Mouse (Mus musculus) MEL (cell line): ENCODE measurements around the gene Atp5k. TPM values are rescaled to one million over a fixed set of nuclear protein-coding genes. Genes with fewer than 3 reads are reported as not detected.

ENCODE experiments used
- DNase-seq: peaks from one replicate; pipeline ENCODE4 v3.0.0; 2011; ENCODE audit warnings: low read depth, low spot score
- H3K27ac ChIP-seq: 2 replicates; pipeline ENCODE4 v1.5.1; 2012; ENCODE audit warnings: low read depth, mild to moderate bottlenecking, control low read depth, low read length, moderate library complexity; ENCODE audit not compliant: control insufficient read depth
- H3K27me3 ChIP-seq, 2 experiments: fragments of 150-350 bp in 1 of 2; sonication (generic) in 1 of 2; 2 replicates each; pipeline ENCODE4 v1.6.1; 2012; ENCODE audit warnings: low read length in 2 of 2, mild to moderate bottlenecking in 2 of 2, improper control_type of control experiment in 1 of 2, moderate library complexity in 1 of 2; ENCODE audit not compliant: insufficient read depth in 2 of 2, control insufficient read depth in 1 of 2
- H3K36me3 ChIP-seq, 2 experiments: 2 replicates each; pipeline ENCODE4 v1.6.1; 2012 to 2014; ENCODE audit warnings: low read length in 2 of 2, improper control_type of control experiment in 1 of 2, inconsistent platforms in 1 of 2, mild to moderate bottlenecking in 1 of 2; ENCODE audit not compliant: insufficient read depth in 2 of 2, control insufficient read depth in 1 of 2
- H3K4me1 ChIP-seq, 2 experiments: fragments of 150-350 bp in 1 of 2; sonication (generic) in 1 of 2; 2 replicates each; pipeline ENCODE4 v1.6.1; 2012; ENCODE audit warnings: low read length in 2 of 2, improper control_type of control experiment in 1 of 2, mild to moderate bottlenecking in 1 of 2; ENCODE audit not compliant: insufficient read depth in 2 of 2, control insufficient read depth in 1 of 2
- H3K4me3 ChIP-seq, 2 experiments: fragments of 150-350 bp in 1 of 2; sonication (generic) in 1 of 2; 2 replicates each; pipeline ENCODE4 v1.5.1; 2012; ENCODE audit warnings: low read depth in 2 of 2, low read length in 2 of 2, mild to moderate bottlenecking in 2 of 2, moderate library complexity in 2 of 2, control low read depth in 1 of 2, improper control_type of control experiment in 1 of 2; ENCODE audit not compliant: control insufficient read depth in 1 of 2, insufficient read depth in 1 of 2
- H3K79me2 ChIP-seq: 2 replicates; pipeline ENCODE4 v1.6.1; 2012; ENCODE audit warnings: mild to moderate bottlenecking, low read length, moderate library complexity; ENCODE audit not compliant: control insufficient read depth, poor library complexity, insufficient read depth
- H3K9ac ChIP-seq: 2 replicates; pipeline ENCODE4 v1.6.1; 2012; ENCODE audit warnings: low read depth, mild to moderate bottlenecking, control low read depth, low read length, moderate library complexity; ENCODE audit not compliant: control insufficient read depth, poor library complexity, severe bottlenecking
- H3K9me3 ChIP-seq: fragments of 150-350 bp; sonication (generic); replicated peaks from 2 replicates; pipeline ENCODE4 v1.6.1; 2012; ENCODE audit warnings: mild to moderate bottlenecking, low read length, improper control_type of control experiment, moderate library complexity; ENCODE audit not compliant: insufficient read depth
- EP300 ChIP-seq, 2 experiments: IDR thresholded peaks; 2 replicates each; pipeline ENCODE4 v1.6.1; 2011; ENCODE audit warnings: improper control_type of control experiment in 2 of 2, low read length in 2 of 2, low read depth in 1 of 2, mild to moderate bottlenecking in 1 of 2
- ETS1 ChIP-seq: IDR thresholded peaks from 2 replicates; pipeline ENCODE4 v1.6.1; 2012; ENCODE audit warnings: low read depth, mild to moderate bottlenecking, inconsistent platforms, low read length, improper control_type of control experiment, moderate library complexity
- GABPA ChIP-seq: IDR thresholded peaks from 2 replicates; pipeline ENCODE4 v1.6.1; 2012; ENCODE audit warnings: low read depth, mild to moderate bottlenecking, inconsistent platforms, low read length, improper control_type of control experiment, moderate library complexity
- GATA1 ChIP-seq: IDR thresholded peaks from 2 replicates; pipeline ENCODE4 v1.6.1; 2011; ENCODE audit warnings: low read depth, low read length, improper control_type of control experiment
- HCFC1 ChIP-seq: IDR thresholded peaks from 2 replicates; pipeline ENCODE4 v1.6.1; 2012; ENCODE audit warnings: low read depth, mild to moderate bottlenecking, inconsistent platforms, low read length, improper control_type of control experiment, moderate library complexity
- JUND ChIP-seq: IDR thresholded peaks from 2 replicates; pipeline ENCODE4 v1.6.1; 2011; ENCODE audit warnings: low read depth, mild to moderate bottlenecking, improper control_type of control experiment, low read length
- KAT2A ChIP-seq: conservative IDR thresholded peaks from 2 replicates; pipeline ENCODE4 v1.6.1; 2012; ENCODE audit warnings: low read depth, low read length, improper control_type of control experiment, inconsistent platforms
- MAX ChIP-seq: IDR thresholded peaks from 2 replicates; pipeline ENCODE4 v1.6.1; 2011; ENCODE audit warnings: low read length, improper control_type of control experiment
- MAZ ChIP-seq: IDR thresholded peaks from 2 replicates; pipeline ENCODE4 v1.6.1; 2012; ENCODE audit warnings: low read depth, mild to moderate bottlenecking, inconsistent platforms, low read length, improper control_type of control experiment
- MEF2A ChIP-seq: IDR thresholded peaks from 2 replicates; pipeline ENCODE4 v1.6.1; 2014; ENCODE audit warnings: low read depth, mild to moderate bottlenecking, inconsistent platforms, low read length, improper control_type of control experiment; ENCODE audit not compliant: poor library complexity, insufficient replicate concordance, severe bottlenecking; ENCODE audit errors: extremely low read depth
- MYB ChIP-seq: IDR thresholded peaks from 2 replicates; pipeline ENCODE4 v1.6.1; 2011; ENCODE audit warnings: mild to moderate bottlenecking, low read depth, low read length, improper control_type of control experiment
- MYC ChIP-seq: IDR thresholded peaks from 2 replicates; pipeline ENCODE4 v1.6.1; 2011; ENCODE audit warnings: low read depth, mild to moderate bottlenecking, low read length, improper control_type of control experiment, moderate library complexity
- POLR2A ChIP-seq, 2 experiments: IDR thresholded peaks; 2 replicates each; pipeline ENCODE4 v1.6.1; 2011 to 2012; ENCODE audit warnings: low read length in 2 of 2, mild to moderate bottlenecking in 2 of 2, control low read depth in 1 of 2, improper control_type of control experiment in 1 of 2, low read depth in 1 of 2, moderate library complexity in 1 of 2; ENCODE audit not compliant: control insufficient read depth in 1 of 2, insufficient read depth in 1 of 2, poor library complexity in 1 of 2
- POLR2AphosphoS5 ChIP-seq: IDR thresholded peaks from 2 replicates; pipeline ENCODE4 v1.6.1; 2012; ENCODE audit warnings: low read depth, borderline replicate concordance, mild to moderate bottlenecking, inconsistent platforms, low read length, moderate library complexity, mixed read lengths
- RCOR1 ChIP-seq: IDR thresholded peaks from 2 replicates; pipeline ENCODE4 v1.6.1; 2012; ENCODE audit warnings: low read depth, mild to moderate bottlenecking, inconsistent platforms, low read length, improper control_type of control experiment
- TAL1 ChIP-seq: IDR thresholded peaks from 2 replicates; pipeline ENCODE4 v1.6.1; 2012; ENCODE audit warnings: mild to moderate bottlenecking, inconsistent platforms, low read length, moderate library complexity, mixed read lengths
- USF2 ChIP-seq, 2 experiments: IDR thresholded peaks; 2 replicates each; pipeline ENCODE4 v1.6.1; 2011 to 2012; ENCODE audit warnings: improper control_type of control experiment in 2 of 2, low read length in 2 of 2, borderline replicate concordance in 1 of 2, inconsistent platforms in 1 of 2, low read depth in 1 of 2, mild to moderate bottlenecking in 1 of 2; ENCODE audit not compliant: insufficient read depth in 1 of 2
- ZC3H11A ChIP-seq: IDR thresholded peaks from 2 replicates; pipeline ENCODE4 v1.6.1; 2012; ENCODE audit warnings: low read depth, mild to moderate bottlenecking, inconsistent platforms, low read length, improper control_type of control experiment
- ZKSCAN1 ChIP-seq: IDR thresholded peaks from 2 replicates; pipeline ENCODE4 v1.6.1; 2012; ENCODE audit warnings: low read depth, mild to moderate bottlenecking, inconsistent platforms, low read length, improper control_type of control experiment, moderate library complexity
- ZMIZ1 ChIP-seq: IDR thresholded peaks from 2 replicates; pipeline ENCODE4 v1.6.1; 2012; ENCODE audit warnings: low read depth, mild to moderate bottlenecking, inconsistent platforms, low read length, improper control_type of control experiment, moderate library complexity
- polyA plus RNA-seq, 2 experiments: library from polyadenylated mRNA; stranded (reverse) in 1 of 2; unstranded in 1 of 2; fragments of >175 nt in 1 of 2; fragments of >200 nt in 1 of 2; gene quantifications; 2 replicates each; pipeline versions ENCODE4 v1.2.1 to v1.2.4; 2012; ENCODE audit warnings: low replicate concordance in 2 of 2, low read depth in 1 of 2; ENCODE audit not compliant: insufficient read length in 2 of 2, insufficient read depth in 1 of 2, missing spikeins in 1 of 2
- total RNA-seq: library from RNA; depleted of rRNA; stranded (reverse); fragments of 300-350 nt; gene quantifications from 2 replicates; pipeline ENCODE4 v1.2.3, GENCODE M21; 2012

Gene Atp5k
- total and polyA plus RNA-seq, 3 experiments = 329 to 801 TPM; not detected in 1

GRCm38 (mm10) chr5:108405460-108405859 lies 28.8 kb downstream of the Atp5k start (continued):
- TF ChIP-seq ZC3H11A (no peak), POLR2A (IDR thresholded peaks at IDR 0.05; ENCODE audit: control insufficient read depth in 1 of 2, insufficient read depth in 1 of 2, low read depth in 1 of 2, low read length in 2 of 2, poor library complexity in 1 of 2) (no peak), JUND (no peak), MYB (peak; percentile 59), MYC (no peak), HCFC1 (no peak), POLR2AphosphoS5 (no peak), MEF2A (no peak), MAX (no peak), TAL1 (peak; percentile 81), ZMIZ1 (no peak), MAZ (no peak), RCOR1 (peak; percentile 59; the same call in 1 of the 2 replicates), ZKSCAN1 (no peak), GABPA (no peak), KAT2A (no peak)
- TF ChIP-seq, all 39 proteins: peak for 9

- H3K79me2 ChIP-seq = no peaks in the 10 kb centered on the region
- no peak overlapping the region for H3K4me3 ChIP-seq
- H3K9me3 ChIP-seq = no peaks in the 10 kb centered on the region
- peak; percentile 47 for DNase-seq
- H3K27ac ChIP-seq = no peak overlapping the region
- peaks cover 0 to 14% of the 10 kb centered on the region in 2 experiments; a peak in 2 of 4 replicates for H3K36me3 ChIP-seq
- 0 out of 2 replicates have a peak, but pooled peaks have one; percentile 35 for TF ChIP-seq MAX
- peak; percentile 11 to 43; a peak in 1 of 4 replicates for TF ChIP-seq EP300 (IDR thresholded peaks at IDR 0.05; ENCODE audit: low read depth in 1 of 2, low read length in 2 of 2)
- no peak for TF ChIP-seq USF2 (IDR thresholded peaks at IDR 0.05; ENCODE audit: borderline replicate concordance in 1 of 2, insufficient read depth in 1 of 2, low read depth in 1 of 2, low read length in 2 of 2)
- peak; percentile 70 for TF ChIP-seq GATA1
- TF ChIP-seq ETS1 = peak; percentile 32; the same call in 1 of the 2 replicates
- TF ChIP-seq RCOR1 = peak; percentile 79
- TF ChIP-seq, all 39 proteins: peak for 5
- Histone ChIP-seq H3K4me1 (peaks cover 4 to 23% of the 10 kb centered on the region in 2 experiments; a peak in 3 of 4 replicates), H3K27me3 (no peaks in the 10 kb centered on the region), H3K9ac (no peak overlapping the region)
These were observed 30.8 kb downstream of the Atp5k start for GRCm38 (mm10) chr5:108403453-108403852.
